8 mouse cellular contexts compared by ENCODE assay signal in genomic region chr1:160791381-160792155, GRCm38 (mm10). TPM values are rescaled to one million over a fixed set of nuclear protein-coding genes. Genes with fewer than 3 reads are reported as not detected.
DNase-seq lines count a peak whose midpoint lies in the region; ATAC-seq and TF ChIP-seq lines count a peak whose summit lies in the region.

No protein-coding gene starts in this region.

- H3K27ac ChIP-seq in left cerebral cortex, adult 2 months = no peak overlapping the region; the same call in 1 of the 2 replicates
- H3K27ac ChIP-seq in forebrain, embryonic 14.5 days (ENCODE audit: low read depth, low read length) = no peak overlapping the region
- no peak overlapping the region for H3K27ac ChIP-seq in intestine, embryonic 14.5 days (ENCODE audit: low read depth)
- H3K27ac ChIP-seq in midbrain, embryonic 13.5 days = no peak overlapping the region

- no peaks in the 10 kb centered on the region for H3K27me3 ChIP-seq in forebrain, embryonic 14.5 days (replicated peaks; ENCODE audit: control insufficient read depth, insufficient read depth, low read length)
- no peaks in the 10 kb centered on the region for H3K27me3 ChIP-seq in intestine, embryonic 14.5 days (replicated peaks; ENCODE audit: control insufficient read depth, insufficient read depth, low read length)
- no peaks in the 10 kb centered on the region for H3K27me3 ChIP-seq in midbrain, embryonic 13.5 days

- ATAC-seq in forebrain, embryonic 14.5 days = no peak; the same call in 1 of the 2 replicates
- peak; percentile 45 for ATAC-seq in intestine, embryonic 14.5 days (replicated peaks; ENCODE audit: low FRiP score, low TSS enrichment, low read depth)
- no peak; the same call in 1 of the 2 replicates for ATAC-seq in midbrain, embryonic 13.5 days

- H3K9me3 ChIP-seq in forebrain, embryonic 14.5 days (replicated peaks; ENCODE audit: control insufficient read depth, low read length) = no peaks in the 10 kb centered on the region
- no peaks in the 10 kb centered on the region for H3K9me3 ChIP-seq in intestine, embryonic 14.5 days (ENCODE audit: control insufficient read depth, low read length)
- H3K9me3 ChIP-seq in midbrain, embryonic 13.5 days = no peaks in the 10 kb centered on the region

- TF ChIP-seq CTCF in left cerebral cortex, adult 2 months (IDR thresholded peaks at IDR 0.05) = no peak

- H3K4me3 ChIP-seq in left cerebral cortex, adult 2 months = peak overlapping the region; percentile 96
- peak overlapping the region; percentile 94 for H3K4me3 ChIP-seq in forebrain, embryonic 14.5 days (ENCODE audit: low read depth, low read length)
- peak overlapping the region; percentile 81 for H3K4me3 ChIP-seq in intestine, embryonic 14.5 days (ENCODE audit: low read depth, low read length)
- H3K4me3 ChIP-seq in midbrain, embryonic 13.5 days (replicated peaks) = peak overlapping the region; percentile 88

- no peak for DNase-seq in left cerebral cortex, adult 2 months (ENCODE audit: extremely low spot score in 1 of 2, low spot score in 2 of 2)
- no peak for DNase-seq in left cerebral cortex, postnatal 10 days (ENCODE audit: extremely low spot score in 1 of 2, low spot score in 2 of 2)
- DNase-seq in MEL-GATA-1-ER (ENCODE audit: extremely low read depth, low read depth) = peak; percentile 27
- DNase-seq in forebrain, embryonic 14.5 days (ENCODE audit: low spot score) = no peak
- DNase-seq in intestine, embryonic 14.5 days (ENCODE audit: low spot score) = no peak
- no peak for DNase-seq in adipocyte (ENCODE audit: low spot score)
- no peak for DNase-seq in kidney, postnatal 4 days

- peak overlapping the region; percentile 89 for H3K9ac ChIP-seq in forebrain, embryonic 14.5 days (ENCODE audit: low read length)
- peak overlapping the region; percentile 85 for H3K9ac ChIP-seq in intestine, embryonic 14.5 days (ENCODE audit: low read length)
- peak overlapping the region; percentile 91 for H3K9ac ChIP-seq in midbrain, embryonic 13.5 days (replicated peaks)

- peak overlapping the region; percentile 98 for H3K4me2 ChIP-seq in forebrain, embryonic 14.5 days (ENCODE audit: low read length)
- peak overlapping the region; percentile 98 for H3K4me2 ChIP-seq in intestine, embryonic 14.5 days (ENCODE audit: low read length)
- peak overlapping the region; percentile 98 for H3K4me2 ChIP-seq in midbrain, embryonic 13.5 days (replicated peaks)

- no peaks in the 10 kb centered on the region for H3K36me3 ChIP-seq in forebrain, embryonic 14.5 days (ENCODE audit: control insufficient read depth, insufficient read depth, low read length)
- H3K36me3 ChIP-seq in intestine, embryonic 14.5 days (ENCODE audit: control insufficient read depth, insufficient read depth, low read length) = no peaks in the 10 kb centered on the region
- H3K36me3 ChIP-seq in midbrain, embryonic 13.5 days = no peaks in the 10 kb centered on the region

- intact Hi-C loops in left cerebral cortex, adult 2 months (cut with DNase I) = loop anchor here (2.0 kb wide), 3 partner anchors 115 to 243 kb away; partner anchors contain the start of genes Rc3h1 and Zbtb37
- intact Hi-C loops in left cerebral cortex, postnatal 10 days (cut with DNase I) = loop anchor here (5.0 kb wide), 1 partner anchor 141 kb away; no protein-coding TSS in a partner anchor

- WGBS in forebrain, embryonic 14.5 days = 11% methylated on average over 20 of the region's 20 CpGs
- 6% methylated on average over 20 of the region's 20 CpGs for WGBS in intestine, embryonic 14.5 days
- 13% methylated on average over 20 of the region's 20 CpGs for WGBS in midbrain, embryonic 13.5 days

- peaks cover 7% of the 10 kb centered on the region; the same call in 1 of the 2 replicates for H3K4me1 ChIP-seq in forebrain, embryonic 14.5 days (ENCODE audit: control insufficient read depth, insufficient read depth, low read length)
- H3K4me1 ChIP-seq in intestine, embryonic 14.5 days (replicated peaks; ENCODE audit: control insufficient read depth, insufficient read depth, low read length) = no peaks in the 10 kb centered on the region
- peaks cover 8% of the 10 kb centered on the region for H3K4me1 ChIP-seq in midbrain, embryonic 13.5 days (replicated peaks)

RNA-seq across cellular contexts. Expression of gene Rabgap1l, which starts 1.4 kb away (rescaled TPM):
- 100 to 1,000 TPM; 195 to 202 TPM for total RNA-seq in left cerebral cortex, adult 2 months (2021)
- 100 to 1,000 TPM; 174 to 177 TPM for total RNA-seq in left cerebral cortex, postnatal 10 days (2021)
- polyA plus RNA-seq in forebrain, embryonic 14.5 days (2014; fragmentation: Nextera tagmentation; extraction: Ambion mirVana) = 25.6 and 35.8 TPM in 2 replicates
- 18.9 and 19.9 TPM in 2 replicates for polyA plus RNA-seq in intestine, embryonic 14.5 days (2014; fragmentation: Nextera tagmentation; extraction: Ambion mirVana)
- polyA plus RNA-seq in midbrain, embryonic 13.5 days (2015; fragmentation: Nextera tagmentation; extraction: Ambion mirVana) = 22.9 and 25.2 TPM in 2 replicates
